Mouse (Mus musculus): ENCODE measurements around the gene D230025D16Rik.
A peak's percentile ranks its signal among the peaks of the same experiment; 100 is the strongest.

The D230025D16Rik gene

DNA sequence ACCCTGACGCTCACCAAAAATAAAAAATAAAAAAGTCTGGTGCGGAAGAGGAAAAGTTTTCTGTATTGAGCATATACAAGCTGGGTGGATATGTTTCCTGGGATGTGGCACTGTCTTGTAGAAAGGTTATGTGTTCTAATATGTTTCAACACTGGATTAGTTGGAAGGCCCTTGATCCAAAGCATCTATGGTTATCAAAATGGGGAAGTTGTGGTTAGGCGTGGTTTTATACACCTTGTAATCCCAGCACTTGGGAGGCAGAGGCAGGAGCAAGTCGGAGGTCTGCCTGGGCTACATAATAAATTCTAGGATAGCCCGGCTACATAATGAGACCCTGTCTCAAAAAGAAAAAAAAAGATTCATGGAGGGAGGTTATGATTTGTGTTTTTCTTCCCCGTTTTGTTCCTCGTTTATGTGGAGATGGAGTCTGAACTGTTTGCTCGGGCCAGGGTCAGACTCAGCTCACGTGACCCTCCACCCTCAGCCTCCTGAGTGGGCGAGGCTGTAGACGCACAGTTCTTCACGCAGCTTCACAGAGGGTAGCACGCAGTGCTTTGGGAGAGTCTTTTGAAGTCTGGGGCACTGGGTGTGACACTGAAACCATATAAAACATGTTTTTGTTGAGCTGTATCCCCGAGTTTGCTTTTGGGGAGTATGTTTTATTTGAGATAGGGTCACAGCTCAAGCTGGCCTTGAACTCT, 12.6 kb downstream of the D230025D16Rik start:
- no peak for DNase-seq (ENCODE audit: low read depth, low spot score)

- DNase-seq (ENCODE audit: low read depth, low spot score), result no peak
Observed at GRCm38 (mm10) chr8:105241016-105241415, 16.1 kb downstream of the D230025D16Rik start.

GRCm38 (mm10) chr8:105251954-105252353, 27.0 kb downstream of the D230025D16Rik start:
- no peak for DNase-seq (ENCODE audit: low read depth, low spot score)

GRCm38 (mm10) chr8:105252680-105253537, 28.0 kb downstream of the D230025D16Rik start:
- DNase-seq (ENCODE audit: low read depth, low spot score), result no peak

GRCm38 (mm10) chr8:105253766-105254151, 28.8 kb downstream of the D230025D16Rik start:
- DNase-seq (ENCODE audit: low read depth, low spot score), result no peak

- DNase-seq (ENCODE audit: low read depth, low spot score), result peak; percentile 93
Observed at GRCm38 (mm10) chr8:105254152-105254965, 29.4 kb downstream of the D230025D16Rik start.

- peak; percentile 64 for DNase-seq (ENCODE audit: low read depth, low spot score)
Observed at GRCm38 (mm10) chr8:105254966-105255350, 30.0 kb downstream of the D230025D16Rik start, which contains the start of gene B3gnt9. Gene B3gnt9 (minus strand): TSS chr8:105255153.

- no peak for DNase-seq (ENCODE audit: low read depth, low spot score)
Observed at GRCm38 (mm10) chr8:105257318-105258114, 32.6 kb downstream of the D230025D16Rik start.

- DNase-seq (ENCODE audit: low read depth, low spot score), result no peak
Observed at GRCm38 (mm10) chr8:105258911-105259720, 34.2 kb downstream of the D230025D16Rik start.

- peak; percentile 84 for DNase-seq (ENCODE audit: low read depth, low spot score)
Observed at GRCm38 (mm10) chr8:105259721-105260320, 34.9 kb downstream of the D230025D16Rik start.

DNA sequence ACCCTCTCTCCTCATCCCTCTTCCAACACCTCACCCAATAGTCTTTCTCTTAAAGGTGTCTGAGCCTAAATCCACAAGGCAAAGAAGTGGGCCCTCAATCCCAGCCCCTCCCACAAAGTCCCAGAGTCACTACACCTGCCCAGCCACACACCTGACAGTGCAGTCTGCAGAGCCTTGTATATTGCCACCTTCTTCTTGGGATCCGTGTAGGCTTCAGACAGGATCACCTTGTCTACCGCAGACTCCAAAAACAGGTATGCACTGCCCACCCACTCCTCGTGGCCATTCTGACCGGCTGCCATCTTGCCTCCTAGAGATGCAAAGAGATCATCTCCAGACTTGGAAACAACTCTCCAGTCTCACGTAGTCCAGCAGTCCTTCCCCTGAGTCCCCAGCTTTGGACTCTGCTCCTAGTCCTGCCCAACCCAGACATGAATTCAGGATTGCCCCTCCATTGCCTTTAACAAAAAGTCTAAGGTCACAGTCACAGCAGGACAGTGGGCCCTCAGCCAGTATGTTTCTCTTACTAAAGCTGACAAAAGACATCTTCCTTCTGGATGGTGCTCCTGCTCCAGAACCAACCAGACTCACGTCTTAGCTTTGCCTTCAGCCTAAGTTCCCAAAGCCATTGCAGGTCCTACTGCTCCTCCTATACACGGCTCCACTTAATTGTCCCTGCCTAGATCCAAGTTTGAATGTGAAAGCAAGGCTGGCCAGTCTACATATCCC, 35.6 kb downstream of the D230025D16Rik start:
- no peak for DNase-seq (ENCODE audit: low read depth, low spot score)

DNA sequence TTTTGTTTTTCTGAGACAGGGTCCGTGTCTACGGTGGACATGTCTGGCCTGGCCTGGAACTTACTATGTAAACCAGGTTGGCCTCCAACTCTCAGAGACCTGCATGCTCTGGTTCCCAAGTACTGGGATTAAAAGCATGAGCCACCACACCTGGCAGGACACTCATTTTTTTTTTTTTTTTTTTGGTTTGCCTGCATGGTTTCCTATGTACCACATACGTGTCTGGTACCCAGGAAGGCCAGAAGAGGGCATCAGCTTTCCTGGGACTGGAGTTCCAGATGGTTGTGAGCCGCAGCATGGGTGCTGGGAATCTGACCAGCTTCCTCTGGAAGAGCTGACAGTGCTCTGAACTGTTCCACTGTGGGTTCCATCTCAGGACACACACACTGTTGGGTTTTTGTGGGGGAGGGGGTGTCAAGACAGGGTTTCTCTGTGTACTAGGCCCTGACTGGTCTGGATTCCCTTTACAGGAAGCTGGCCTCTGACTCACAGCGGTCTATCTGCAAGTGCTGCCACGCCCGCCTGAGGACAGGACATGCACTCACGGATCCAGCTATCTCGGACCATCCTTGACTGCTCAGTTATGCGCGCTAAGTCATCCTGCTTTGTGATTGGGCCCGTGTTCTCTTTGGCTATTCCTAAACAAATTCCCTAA, 36.5 kb downstream of the D230025D16Rik start:
- no peak for DNase-seq (ENCODE audit: low read depth, low spot score)

GRCm38 (mm10) chr8:105263244-105263912, 38.4 kb downstream of the D230025D16Rik start:
- peak; percentile 30 for DNase-seq (ENCODE audit: low read depth, low spot score)

DNA sequence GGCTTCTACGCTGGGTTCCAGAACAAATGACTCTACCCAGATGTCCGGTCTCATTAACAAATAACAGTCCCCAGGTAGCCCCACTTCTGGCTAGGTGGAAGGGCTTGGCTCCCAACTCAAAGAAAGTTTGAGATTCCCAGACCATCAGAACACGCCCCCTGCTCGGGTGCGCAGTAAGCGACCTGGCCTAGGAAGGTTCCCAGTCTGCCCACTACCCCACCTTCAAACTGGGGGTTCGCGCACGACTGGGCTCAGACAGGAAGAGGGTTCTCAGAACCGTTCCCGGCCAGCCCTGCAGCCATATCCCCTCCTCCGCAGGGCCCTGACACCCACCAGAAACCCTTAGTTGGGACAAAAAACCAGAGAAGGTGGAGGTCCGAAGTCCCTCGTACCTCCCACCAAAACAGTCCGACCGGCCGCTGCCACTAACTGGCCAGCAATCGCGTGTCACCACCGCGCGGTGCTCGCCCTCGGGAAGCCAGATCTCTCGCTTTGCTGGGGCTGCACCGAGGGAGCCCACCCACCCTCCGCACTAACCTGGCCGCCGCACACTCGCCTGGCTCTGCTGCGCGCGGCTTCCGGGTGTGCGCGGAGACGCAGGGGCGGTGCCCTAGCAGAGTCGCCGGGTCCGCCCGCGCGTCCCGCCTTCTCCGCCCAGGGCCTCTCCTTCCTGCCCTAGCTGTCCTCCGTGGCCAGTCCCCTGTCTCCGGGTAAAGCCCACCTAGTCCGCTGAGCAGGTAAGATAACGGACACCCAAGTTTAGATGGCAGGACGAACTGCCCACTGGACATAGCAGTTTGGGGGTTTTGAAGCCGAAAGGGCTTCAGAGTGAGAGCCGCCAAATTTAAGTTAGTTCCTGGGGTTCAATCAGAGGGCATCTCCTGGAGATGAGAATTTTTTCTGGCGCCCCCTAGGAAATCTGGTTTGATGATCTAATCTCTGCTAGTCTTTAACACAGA, 39.4 kb downstream of the D230025D16Rik start, which contains the start of the genes Tradd and Fbxl8:
Gene Tradd (minus strand): TSS at position 586 of the 959 bp plus-strand sequence.
Gene Fbxl8 (plus strand): TSS at position 625 of the 959 bp plus-strand sequence.
- peak; percentile 85 for DNase-seq (ENCODE audit: low read depth, low spot score)

DNA sequence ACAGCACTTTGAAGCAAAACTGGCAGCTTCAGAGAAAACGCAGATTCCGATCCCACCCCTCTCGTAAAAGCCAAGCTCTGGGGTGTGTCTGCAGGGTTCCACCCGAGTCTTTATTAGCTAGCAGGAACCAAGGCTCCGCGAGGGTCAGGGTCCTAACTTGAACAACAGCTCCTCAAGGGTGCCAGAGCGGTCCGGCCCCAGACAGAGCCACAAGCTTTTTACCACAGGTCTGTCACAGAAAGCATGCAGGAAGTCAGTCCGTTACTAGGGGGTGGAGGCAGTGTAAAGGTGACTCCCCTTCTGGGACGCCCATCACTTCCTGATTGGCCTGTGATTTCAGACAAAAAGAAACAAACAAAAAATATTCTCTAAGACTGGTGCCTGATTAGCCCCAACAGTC, 40.2 kb downstream of the D230025D16Rik start:
- peak; percentile 82 for DNase-seq (ENCODE audit: low read depth, low spot score)

- DNase-seq (ENCODE audit: low read depth, low spot score), result peak; percentile 66
Observed at GRCm38 (mm10) chr8:105266775-105267174, 41.8 kb downstream of the D230025D16Rik start.

Measured in CD4-positive, CD25-positive, alpha-beta regulatory T cell, adult 2 months (primary cell).